Mouse (Mus musculus) gastrocnemius, postnatal 36 days (tissue): ENCODE data around the gene Lzts3. TPM values are rescaled to one million over a fixed set of nuclear protein-coding genes. Genes with fewer than 3 reads are reported as not detected.
"Not testable (repeated sequence)": the region's sequence is repeated elsewhere in the genome, so short reads cannot be mapped to it uniquely, and the experiment has no call there.

Experiments
- DNase-seq, 2 experiments: peaks; one replicate each; pipeline ENCODE4 v3.0.0; 2022
- intact Hi-C: fragments of 180-260 bp; cut with DNase I; formaldehyde crosslinking; loops from one replicate; pipeline ENCODE4 v1.15.1; 2025
- long read RNA-seq, 2 experiments: library from polyadenylated mRNA; stranded (forward); transcript quantifications; one replicate each; pipeline ENCODE4 v2.0.0; 2021
- total RNA-seq, 2 experiments: library from RNA; stranded (reverse); gene quantifications; 2 replicates each; pipeline ENCODE4 v1.2.3; 2021

Gene Lzts3
- 1 to 10 TPM; 1.9 to 2.4 TPM for total RNA-seq
- long read RNA-seq, experiment 1, partial matches to known transcripts: 0 of 6 reads
- long read RNA-seq, experiment 1, other reads (novel, unspliced or antisense): 6 of 6 reads
- long read RNA-seq, experiment 2, partial matches to known transcripts: 0 of 3 reads
- long read RNA-seq, experiment 2, other reads (novel, unspliced or antisense): 3 of 3 reads

GRCm38 (mm10) chr2:130642684-130643369 lies at the start of gene Lzts3:
Gene Lzts3 (minus strand): TSS chr2:130642803.
- intact Hi-C loops: no loop called here
- DNase-seq: peak; percentile 86 to 92

GRCm38 (mm10) chr2:130689011-130689410 lies 46.4 kb upstream of the Lzts3 start:
- no peak for DNase-seq
- intact Hi-C loops: no loop called here

- DNase-seq: no peak
- intact Hi-C loops: no loop called here
Observed at GRCm38 (mm10) chr2:130685426-130685825, 42.8 kb upstream of the Lzts3 start.

GRCm38 (mm10) chr2:130681531-130681930 lies 38.9 kb upstream of the Lzts3 start:
- intact Hi-C loops: no loop called here
- no peak for DNase-seq

- no peak for DNase-seq
- intact Hi-C loops: no loop called here
Observed at GRCm38 (mm10) chr2:130679899-130680298, 37.3 kb upstream of the Lzts3 start.

GRCm38 (mm10) chr2:130679154-130679553 lies 36.6 kb upstream of the Lzts3 start:
- intact Hi-C loops: no loop called here
- no peak for DNase-seq

- no peak for DNase-seq
- intact Hi-C loops: no loop called here
Observed at GRCm38 (mm10) chr2:130677211-130677610, 34.6 kb upstream of the Lzts3 start.

- DNase-seq: peak; percentile 78 to 79
- intact Hi-C loops: no loop called here
Observed at GRCm38 (mm10) chr2:130667559-130667958, 25.0 kb upstream of the Lzts3 start, which contains the start of gene Itpa. Gene Itpa (plus strand): TSS chr2:130667610.

GRCm38 (mm10) chr2:130664102-130664701 lies 21.6 kb upstream of the Lzts3 start, which contains the start of gene Ddrgk1:
Gene Ddrgk1 (minus strand): TSS chr2:130664659.
- DNase-seq: peak; percentile 90 to 94
- intact Hi-C loops: no loop called here

GRCm38 (mm10) chr2:130663342-130663741 lies 20.7 kb upstream of the Lzts3 start:
- no peak for DNase-seq
- intact Hi-C loops: no loop called here

GRCm38 (mm10) chr2:130658530-130658929 lies 15.9 kb upstream of the Lzts3 start:
- intact Hi-C loops: no loop called here
- DNase-seq: no peak

GRCm38 (mm10) chr2:130657541-130657940 lies 14.9 kb upstream of the Lzts3 start:
- no peak for DNase-seq
- intact Hi-C loops: no loop called here

GRCm38 (mm10) chr2:130656536-130656935 lies 13.9 kb upstream of the Lzts3 start:
- DNase-seq: no peak
- intact Hi-C loops: no loop called here

GRCm38 (mm10) chr2:130655660-130656339 lies 13.2 kb upstream of the Lzts3 start:
- DNase-seq: no peak
- intact Hi-C loops: no loop called here

GRCm38 (mm10) chr2:130653760-130654159 lies 11.2 kb upstream of the Lzts3 start:
- DNase-seq: no peak
- intact Hi-C loops: no loop called here

- intact Hi-C loops: no loop called here
- DNase-seq: no peak
Observed at GRCm38 (mm10) chr2:130653303-130653702, 10.7 kb upstream of the Lzts3 start.

GRCm38 (mm10) chr2:130649028-130649427 lies 6.4 kb upstream of the Lzts3 start:
- intact Hi-C loops, DNase-seq: not testable (repeated sequence)

GRCm38 (mm10) chr2:130645198-130645597 lies 2.6 kb upstream of the Lzts3 start:
- no peak for DNase-seq
- intact Hi-C loops: no loop called here

GRCm38 (mm10) chr2:130642197-130642660 lies 374 bp downstream of the Lzts3 start:
- intact Hi-C loops: no loop called here

GRCm38 (mm10) chr2:130641351-130642025 lies 1.1 kb downstream of the Lzts3 start:
- intact Hi-C loops: no loop called here

More at GRCm38 (mm10) chr2:130642197-130642660, 374 bp downstream of the Lzts3 start:
- DNase-seq: no peak

More at GRCm38 (mm10) chr2:130641351-130642025, 1.1 kb downstream of the Lzts3 start:
- DNase-seq: no peak
